ENCODE assay signal across 16 mouse cellular contexts in the genomic region with DNA sequence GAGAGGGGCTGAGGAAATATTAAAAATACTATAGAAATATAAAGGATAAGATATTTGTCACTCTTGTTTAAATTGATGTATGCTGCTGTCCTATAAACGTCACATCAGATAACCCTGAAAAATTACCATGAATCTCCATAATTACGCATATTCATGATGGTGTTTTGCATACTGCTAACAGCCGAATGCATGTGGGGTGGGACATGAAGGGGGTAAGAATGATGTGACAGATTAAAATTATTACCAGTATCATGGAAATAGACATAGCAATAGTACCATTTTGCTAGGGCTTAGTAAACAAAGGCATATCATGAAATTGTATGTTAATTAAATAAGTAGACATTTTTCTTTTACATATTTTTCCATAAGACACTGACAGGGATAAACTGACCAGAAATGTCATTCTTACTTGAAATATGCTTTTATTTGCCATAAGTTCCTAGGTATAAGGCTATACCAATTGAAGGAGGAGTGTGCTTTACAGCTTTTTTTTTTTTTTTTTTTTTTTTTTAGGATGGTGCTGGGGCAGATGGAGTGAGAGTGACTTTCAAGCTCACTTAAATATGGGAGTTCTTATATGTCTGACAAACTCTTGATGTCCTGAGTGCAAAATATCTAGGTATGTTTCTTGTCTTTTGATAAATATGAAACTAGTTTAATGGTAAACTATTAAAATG.
A peak's percentile ranks its signal among the peaks of the same experiment; 100 is the strongest.
DNase-seq lines count a peak whose midpoint lies in the region; ATAC-seq and TF ChIP-seq lines count a peak whose summit lies in the region.
"Had no signal": no experiment of that assay in that cellular context is flagged by ENCODE, and none has a peak within 500 bp of the region (broad histone marks: within the 10 kb centered on the region; RNA-seq: fewer than 3 reads in every experiment).

No protein-coding gene starts in this region.

- no peak overlapping the region for H3K4me3 ChIP-seq in midbrain, embryonic 10.5 days
- no peak overlapping the region for H3K4me3 ChIP-seq in midbrain, postnatal 0 days (ENCODE audit: low read depth, low read length)
- no peak overlapping the region for H3K4me3 ChIP-seq in forebrain, embryonic 15.5 days
- no peak overlapping the region for H3K4me3 ChIP-seq in hindbrain, embryonic 15.5 days
- H3K4me3 ChIP-seq in neural tube, embryonic 15.5 days (replicated peaks): no peak overlapping the region
- H3K4me3 ChIP-seq in limb, embryonic 10.5 days: no peak overlapping the region
- H3K4me3 ChIP-seq in thymus, adult 2 months (ENCODE audit: control insufficient read depth, insufficient read depth, low read length): no peak overlapping the region
- H3K4me3 ChIP-seq: embryonic facial prominence, embryonic 15.5 days; heart, embryonic 10.5 days had no signal

- WGBS in midbrain, embryonic 10.5 days: 60% methylated on average over 3 of the region's 3 CpGs
- WGBS in midbrain, postnatal 0 days: 42% methylated on average over 3 of the region's 3 CpGs
- 29% methylated on average over 3 of the region's 3 CpGs for WGBS in forebrain, embryonic 15.5 days
- 22% methylated on average over 3 of the region's 3 CpGs for WGBS in hindbrain, embryonic 15.5 days
- WGBS in neural tube, embryonic 15.5 days: 28% methylated on average over 3 of the region's 3 CpGs
- 68% methylated on average over 3 of the region's 3 CpGs for WGBS in limb, embryonic 10.5 days
- WGBS in thymus, adult 2 months: 94% methylated on average over 3 of the region's 3 CpGs

- H3K27me3 ChIP-seq in midbrain, embryonic 10.5 days (ENCODE audit: low read depth, poor library complexity, severe bottlenecking): no peaks in the 10 kb centered on the region
- H3K27me3 ChIP-seq in midbrain, postnatal 0 days (ENCODE audit: insufficient read depth, low read length): no peaks in the 10 kb centered on the region
- H3K27me3 ChIP-seq in forebrain, embryonic 15.5 days: no peaks in the 10 kb centered on the region
- no peaks in the 10 kb centered on the region for H3K27me3 ChIP-seq in hindbrain, embryonic 15.5 days
- H3K27me3 ChIP-seq in neural tube, embryonic 15.5 days (replicated peaks): no peaks in the 10 kb centered on the region
- H3K27me3 ChIP-seq in limb, embryonic 10.5 days (ENCODE audit: low read depth, poor library complexity, severe bottlenecking): no peaks in the 10 kb centered on the region
- no peaks in the 10 kb centered on the region for H3K27me3 ChIP-seq in thymus, adult 2 months (ENCODE audit: control insufficient read depth, insufficient read depth, low read length)
- H3K27me3 ChIP-seq: embryonic facial prominence, embryonic 15.5 days had no signal

- TF ChIP-seq CTCF in midbrain, postnatal 0 days (IDR thresholded peaks at IDR 0.05): no peak
- TF ChIP-seq CTCF in thymus, adult 2 months (IDR thresholded peaks at IDR 0.05; ENCODE audit: borderline replicate concordance, control insufficient read depth, extremely low read depth, insufficient read depth, low read length, poor library complexity): no peak

- H3K27ac ChIP-seq in midbrain, embryonic 10.5 days (replicated peaks): peak overlapping the region; percentile 78; the same call in 1 of the 2 replicates
- no peak overlapping the region for H3K27ac ChIP-seq in midbrain, postnatal 0 days (ENCODE audit: low read depth, low read length)
- peak overlapping the region; percentile 80 for H3K27ac ChIP-seq in forebrain, embryonic 15.5 days (replicated peaks)
- H3K27ac ChIP-seq in hindbrain, embryonic 15.5 days (replicated peaks): peak overlapping the region; percentile 72; the same call in 1 of the 2 replicates
- H3K27ac ChIP-seq in neural tube, embryonic 15.5 days (replicated peaks): peak overlapping the region; percentile 74; the same call in 1 of the 2 replicates
- H3K27ac ChIP-seq in limb, embryonic 10.5 days: no peak overlapping the region
- no peak overlapping the region for H3K27ac ChIP-seq in thymus, adult 2 months (ENCODE audit: control insufficient read depth, insufficient read depth, low read length)
- H3K27ac ChIP-seq: embryonic facial prominence, embryonic 15.5 days; heart, embryonic 10.5 days; kidney, postnatal 0 days had no signal

- DNase-seq in midbrain, embryonic 10.5 days (ENCODE audit: low spot score): no peak
- no peak for DNase-seq in midbrain, postnatal 0 days (ENCODE audit: low spot score)
- no peak for DNase-seq in adrenal gland, adult (ENCODE audit: inconsistent age in 2 of 2, low spot score in 1 of 2)
- no peak for DNase-seq in limb, embryonic 10.5 days (ENCODE audit: low spot score)
- no peak for DNase-seq in thymus, adult 2 months
- DNase-seq: adrenal gland, postnatal 25 days; kidney, adult 18-20 months; liver; lung, postnatal 10 days; thymus, postnatal 4 days had no signal

- no peak for ATAC-seq in midbrain, postnatal 0 days (ENCODE audit: low FRiP score)
- 0 out of 2 replicates have a peak, but pooled peaks have one; percentile 23 for ATAC-seq in forebrain, embryonic 15.5 days (replicated peaks)
- no peak for ATAC-seq in hindbrain, embryonic 15.5 days (ENCODE audit: low FRiP score, low read depth)
- no peak for ATAC-seq in neural tube, embryonic 15.5 days (ENCODE audit: low FRiP score)

- no peak for TF ChIP-seq POLR2A in thymus, adult 2 months (IDR thresholded peaks at IDR 0.05; ENCODE audit: control insufficient read depth, extremely low read depth, insufficient read depth, low read length, poor library complexity)

- peaks cover 38% of the 10 kb centered on the region for H3K4me1 ChIP-seq in midbrain, embryonic 10.5 days
- peaks cover 2% of the 10 kb centered on the region for H3K4me1 ChIP-seq in midbrain, postnatal 0 days (ENCODE audit: insufficient read depth, low read length)
- peaks cover 30% of the 10 kb centered on the region for H3K4me1 ChIP-seq in forebrain, embryonic 15.5 days
- H3K4me1 ChIP-seq in hindbrain, embryonic 15.5 days (replicated peaks): peaks cover 18% of the 10 kb centered on the region
- peaks cover 7% of the 10 kb centered on the region; the same call in 1 of the 2 replicates for H3K4me1 ChIP-seq in neural tube, embryonic 15.5 days
- no peaks in the 10 kb centered on the region for H3K4me1 ChIP-seq in limb, embryonic 10.5 days
- H3K4me1 ChIP-seq in thymus, adult 2 months (replicated peaks; ENCODE audit: control insufficient read depth, insufficient read depth, low read length): no peaks in the 10 kb centered on the region
- H3K4me1 ChIP-seq: embryonic facial prominence, embryonic 15.5 days; heart, embryonic 10.5 days had no signal

- no peak overlapping the region for H3K4me2 ChIP-seq in midbrain, postnatal 0 days (ENCODE audit: low read depth, low read length, poor library complexity, severe bottlenecking)
- H3K4me2 ChIP-seq in forebrain, embryonic 15.5 days (replicated peaks): no peak overlapping the region
- no peak overlapping the region for H3K4me2 ChIP-seq in hindbrain, embryonic 15.5 days
- H3K4me2 ChIP-seq in neural tube, embryonic 15.5 days: no peak overlapping the region
- H3K4me2 ChIP-seq: embryonic facial prominence, embryonic 15.5 days had no signal

- H3K36me3 ChIP-seq in midbrain, embryonic 10.5 days: no peaks in the 10 kb centered on the region
- no peaks in the 10 kb centered on the region for H3K36me3 ChIP-seq in midbrain, postnatal 0 days (ENCODE audit: insufficient read depth, low read length)
- H3K36me3 ChIP-seq in forebrain, embryonic 15.5 days: no peaks in the 10 kb centered on the region
- no peaks in the 10 kb centered on the region for H3K36me3 ChIP-seq in hindbrain, embryonic 15.5 days
- H3K36me3 ChIP-seq in neural tube, embryonic 15.5 days: no peaks in the 10 kb centered on the region
- no peaks in the 10 kb centered on the region for H3K36me3 ChIP-seq in limb, embryonic 10.5 days
- H3K36me3 ChIP-seq in thymus, adult 2 months (ENCODE audit: control insufficient read depth, insufficient read depth, low read length): no peaks in the 10 kb centered on the region
- H3K36me3 ChIP-seq: embryonic facial prominence, embryonic 15.5 days; heart, embryonic 10.5 days had no signal

- no peak overlapping the region for H3K9ac ChIP-seq in midbrain, postnatal 0 days (replicated peaks; ENCODE audit: low read length, poor library complexity, severe bottlenecking)
- H3K9ac ChIP-seq in forebrain, embryonic 15.5 days (replicated peaks): no peak overlapping the region
- no peak overlapping the region for H3K9ac ChIP-seq in hindbrain, embryonic 15.5 days
- H3K9ac ChIP-seq in neural tube, embryonic 15.5 days (replicated peaks): no peak overlapping the region
- H3K9ac ChIP-seq: embryonic facial prominence, embryonic 15.5 days had no signal

- H3K9me3 ChIP-seq in midbrain, embryonic 10.5 days (replicated peaks): no peaks in the 10 kb centered on the region
- no peaks in the 10 kb centered on the region for H3K9me3 ChIP-seq in midbrain, postnatal 0 days (ENCODE audit: low read length)
- no peaks in the 10 kb centered on the region for H3K9me3 ChIP-seq in forebrain, embryonic 15.5 days
- no peaks in the 10 kb centered on the region for H3K9me3 ChIP-seq in hindbrain, embryonic 15.5 days
- H3K9me3 ChIP-seq in neural tube, embryonic 15.5 days (replicated peaks): no peaks in the 10 kb centered on the region
- H3K9me3 ChIP-seq in limb, embryonic 10.5 days (replicated peaks): no peaks in the 10 kb centered on the region
- H3K9me3 ChIP-seq: embryonic facial prominence, embryonic 15.5 days; heart, embryonic 10.5 days had no signal

Comparison
In these comparisons a context has a peak if more than half of its experiments do, and no peak if none do; other contexts are left out.
1. H3K27ac ChIP-seq: peak in midbrain, embryonic 10.5 days (single experiment), forebrain, embryonic 15.5 days (single experiment), hindbrain, embryonic 15.5 days (single experiment) and neural tube, embryonic 15.5 days (single experiment); none in midbrain, postnatal 0 days (single experiment), limb, embryonic 10.5 days (single experiment) and thymus, adult 2 months (single experiment).